Mouse (Mus musculus): ENCODE measurements around the gene Ap3b1.

DNA sequence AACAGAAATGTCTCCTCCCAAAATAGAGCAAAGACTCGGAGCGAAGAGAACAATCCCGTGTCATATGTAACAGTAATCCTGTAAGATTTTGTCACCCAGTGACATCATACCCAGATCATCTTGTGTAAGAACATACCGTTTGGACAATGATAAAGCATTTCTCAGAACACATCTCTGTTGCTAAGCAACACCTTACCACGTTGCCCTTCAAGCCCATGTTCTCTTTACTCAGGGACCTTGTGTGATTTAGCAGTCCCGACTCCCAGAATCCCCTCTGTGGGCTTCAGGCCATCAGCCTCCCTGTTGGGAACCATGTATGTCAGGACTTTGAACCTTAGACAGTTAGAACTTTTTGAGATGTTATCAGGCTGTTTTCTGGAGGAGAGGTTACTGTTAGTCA, 209.0 kb downstream of the Ap3b1 start:
- TF ChIP-seq CTCF (IDR thresholded peaks at IDR 0.05; ENCODE audit: borderline replicate concordance, extremely low read depth, insufficient read depth, insufficient read length), result no peak
- no peak for TF ChIP-seq POLR2A (IDR thresholded peaks at IDR 0.05; ENCODE audit: borderline replicate concordance, extremely low read depth, insufficient read depth, insufficient read length, poor library complexity, severe bottlenecking)
